Mouse (Mus musculus) myocyte (in vitro differentiated cells): ENCODE measurements around the gene Adamts9.

Experiments
- CEBPB ChIP-seq: IDR thresholded peaks from 2 replicates; pipeline ENCODE4 v1.6.1; 2011; ENCODE audit warnings: mild to moderate bottlenecking, moderate library complexity; ENCODE audit not compliant: poor library complexity, insufficient read depth, severe bottlenecking
- POLR2A ChIP-seq: IDR thresholded peaks from one replicate; pipeline ENCODE4 v1.6.1; 2011; ENCODE audit warnings: low read depth, mild to moderate bottlenecking, control low read depth, moderate library complexity; ENCODE audit not compliant: insufficient read length
- USF1 ChIP-seq: IDR thresholded peaks from one replicate; pipeline ENCODE4 v1.6.1; 2011; ENCODE audit warnings: low read depth, mild to moderate bottlenecking, control low read depth, moderate library complexity

- TF ChIP-seq USF1 (no peak), CEBPB (no peak), POLR2A (no peak)
Measured at GRCm38 (mm10) chr6:92987366-92987765, 44.1 kb upstream of the Adamts9 start.
